Mouse (Mus musculus): ENCODE data around the gene Lrrc49.

Gene Lrrc49

DNA sequence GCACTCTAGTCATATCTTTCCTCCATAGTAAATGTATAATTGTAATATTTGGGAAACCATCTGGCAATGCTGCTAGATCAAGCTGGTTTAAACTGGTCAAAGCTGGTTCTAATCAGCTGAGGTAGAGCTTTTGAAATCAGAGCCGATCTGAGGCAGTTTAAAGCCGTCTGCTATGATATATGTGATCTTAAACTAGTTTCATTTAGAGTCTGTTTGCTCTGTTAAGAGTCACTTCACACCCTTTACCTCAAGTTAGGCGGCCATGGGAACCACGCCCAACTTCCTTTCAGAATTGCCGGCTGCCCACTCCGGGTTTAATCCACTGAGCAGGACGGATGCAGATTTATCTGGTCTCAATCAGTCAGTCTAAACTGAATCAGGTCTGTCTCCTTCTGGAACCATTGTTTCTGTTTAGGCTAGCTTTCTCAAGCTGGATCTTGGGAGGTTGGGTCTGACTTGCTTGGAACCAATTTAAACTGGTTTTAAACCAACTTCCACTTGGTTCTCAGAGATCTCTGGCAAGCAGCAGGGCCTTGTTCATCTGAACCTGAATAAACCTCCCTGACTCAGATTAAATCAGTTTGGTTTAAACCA, 144.4 kb downstream of the Lrrc49 start:
- DNase-seq (ENCODE audit: low spot score in 2 of 2) = no peak

DNA sequence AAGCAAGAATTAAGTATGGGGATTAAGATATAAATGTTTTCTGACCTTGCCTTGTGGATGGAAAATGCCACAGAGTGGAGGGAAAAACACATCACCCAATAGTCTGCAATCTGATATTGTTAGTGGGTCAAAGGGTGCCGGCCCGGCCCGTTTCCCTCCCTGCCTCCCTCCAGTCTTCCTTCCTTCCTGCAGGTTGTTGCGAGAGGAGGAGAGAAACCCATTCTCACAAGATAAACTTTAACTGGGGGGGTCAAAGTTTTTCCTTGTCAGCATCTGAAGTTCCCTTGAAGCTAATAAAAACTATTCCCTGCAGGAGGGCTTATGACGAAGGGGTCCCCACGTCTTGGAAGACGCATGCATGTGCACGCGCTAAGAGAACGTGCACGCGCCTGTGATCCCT, 157.6 kb downstream of the Lrrc49 start:
- DNase-seq (ENCODE audit: low spot score in 2 of 2) = no peak

DNA sequence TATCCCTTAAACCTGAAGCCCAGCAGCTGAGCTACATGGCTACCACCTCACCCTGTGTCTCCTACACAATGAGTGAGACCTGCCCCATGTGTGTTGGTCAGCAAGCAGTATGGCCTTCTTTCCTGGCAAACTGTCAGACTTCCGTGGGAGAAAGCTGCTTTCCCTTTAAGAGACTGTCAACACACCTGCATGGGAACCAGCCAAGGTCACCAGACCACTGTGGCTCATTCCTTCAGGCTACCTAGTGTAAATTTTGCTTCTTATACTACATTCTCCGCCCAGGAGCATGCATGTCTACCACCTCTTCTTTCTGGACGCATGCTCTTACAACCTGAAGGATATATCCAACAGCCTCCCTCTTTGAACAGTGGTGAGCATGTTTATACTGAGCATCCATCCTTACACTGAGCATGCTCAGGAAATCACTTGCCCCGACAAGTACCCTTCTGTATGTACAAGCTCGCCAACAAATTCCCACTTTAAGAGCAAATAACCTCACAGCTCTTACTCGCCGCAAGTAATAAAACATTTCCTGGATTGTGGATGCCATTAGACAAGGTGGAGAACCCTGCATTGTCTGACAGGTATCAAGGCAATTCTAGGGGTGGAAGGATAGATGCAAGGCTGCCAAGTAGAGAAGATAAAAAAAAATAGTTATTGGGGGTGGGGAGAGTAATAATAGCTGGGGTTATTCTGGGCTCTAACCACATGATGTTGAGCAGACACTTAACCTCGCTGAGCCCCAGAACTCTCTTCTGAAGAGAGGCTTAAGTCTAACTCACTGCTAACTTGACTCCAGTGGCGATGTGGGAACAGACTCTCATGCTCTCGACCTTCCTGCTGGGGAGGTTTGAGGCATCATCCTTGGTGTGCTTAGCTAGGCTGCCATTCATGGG, 158.4 kb downstream of the Lrrc49 start:
- no peak for DNase-seq (ENCODE audit: low spot score in 2 of 2)

DNA sequence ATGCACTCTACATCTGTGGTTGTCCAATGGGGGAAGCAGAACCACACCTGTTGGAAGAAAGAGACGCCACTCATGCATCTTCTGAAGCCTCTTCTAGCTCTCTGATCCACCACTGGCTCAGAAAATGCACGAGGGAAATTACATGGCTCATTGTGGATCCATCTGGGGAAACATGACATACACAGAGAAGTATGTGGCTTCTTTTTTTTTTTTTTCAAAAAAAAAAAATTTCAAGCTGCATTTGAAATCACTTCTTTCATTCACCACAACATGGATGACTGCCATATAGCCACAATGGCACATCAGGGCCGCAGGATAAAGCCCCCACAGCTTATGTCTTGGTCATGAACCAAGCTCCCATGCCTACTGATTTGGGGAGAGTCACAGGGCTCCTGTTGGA, 159.7 kb downstream of the Lrrc49 start:
- no peak for DNase-seq (ENCODE audit: low spot score in 2 of 2)

DNA sequence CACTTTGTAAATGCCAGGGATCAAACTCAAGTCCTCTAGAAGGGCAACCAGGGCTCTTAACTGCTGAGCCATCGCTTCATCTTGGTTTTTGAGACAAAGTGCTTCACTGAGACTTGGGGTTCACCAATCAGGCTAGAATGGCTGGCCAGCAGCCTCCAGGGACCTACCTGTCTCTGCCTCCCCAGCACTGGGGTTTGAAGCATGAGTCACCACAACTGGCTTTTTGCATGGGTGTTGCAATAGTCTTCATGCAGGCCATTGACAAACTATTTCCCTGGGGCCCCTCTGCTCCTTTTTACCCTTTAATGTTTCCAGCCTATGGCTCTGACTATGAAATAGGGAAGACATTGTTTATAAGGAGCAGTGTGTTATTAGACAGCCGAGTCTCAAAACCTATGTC, 160.1 kb downstream of the Lrrc49 start:
- DNase-seq (ENCODE audit: low spot score in 2 of 2) = no peak

DNA sequence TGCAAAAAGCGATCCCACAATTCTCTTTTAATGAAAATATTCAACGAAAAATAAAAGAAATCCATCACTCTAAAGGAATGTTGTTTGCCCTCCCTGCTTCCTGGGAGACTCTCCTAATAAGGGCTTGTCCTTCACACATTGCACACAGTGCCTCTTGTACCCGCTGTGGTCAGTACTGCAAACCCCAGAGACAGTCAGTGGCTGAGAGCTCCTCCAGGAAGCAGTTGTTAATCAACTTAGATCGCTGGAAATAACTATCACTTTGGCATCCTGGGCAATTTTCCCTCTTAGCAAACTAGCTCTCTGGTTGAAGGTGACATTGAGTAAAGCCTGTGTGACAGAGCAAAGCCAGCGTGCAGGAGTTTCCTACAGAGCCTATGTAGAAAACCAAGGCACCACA, 160.9 kb downstream of the Lrrc49 start:
- DNase-seq (ENCODE audit: low spot score in 2 of 2) = no peak

DNA sequence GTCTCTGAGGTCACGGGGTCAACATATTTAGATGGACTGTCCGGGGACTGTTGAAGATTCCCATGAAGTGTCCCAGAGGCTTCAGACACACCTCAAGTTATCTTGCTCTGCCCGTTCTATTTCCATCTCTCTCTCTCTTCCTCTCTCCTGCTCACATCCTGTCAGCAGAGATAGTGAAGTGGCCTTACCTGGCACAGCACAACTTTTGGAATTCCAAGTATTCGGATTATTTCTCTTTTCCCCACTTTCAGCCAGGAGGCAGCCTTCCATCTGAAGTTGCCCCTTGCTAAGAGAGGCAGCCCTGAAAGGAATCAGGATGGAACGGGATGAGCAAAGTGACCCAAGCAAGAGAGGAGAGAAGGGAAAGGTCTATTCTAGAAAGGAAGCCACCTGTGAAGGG, 161.8 kb downstream of the Lrrc49 start:
- no peak for DNase-seq (ENCODE audit: low spot score in 2 of 2)

DNA sequence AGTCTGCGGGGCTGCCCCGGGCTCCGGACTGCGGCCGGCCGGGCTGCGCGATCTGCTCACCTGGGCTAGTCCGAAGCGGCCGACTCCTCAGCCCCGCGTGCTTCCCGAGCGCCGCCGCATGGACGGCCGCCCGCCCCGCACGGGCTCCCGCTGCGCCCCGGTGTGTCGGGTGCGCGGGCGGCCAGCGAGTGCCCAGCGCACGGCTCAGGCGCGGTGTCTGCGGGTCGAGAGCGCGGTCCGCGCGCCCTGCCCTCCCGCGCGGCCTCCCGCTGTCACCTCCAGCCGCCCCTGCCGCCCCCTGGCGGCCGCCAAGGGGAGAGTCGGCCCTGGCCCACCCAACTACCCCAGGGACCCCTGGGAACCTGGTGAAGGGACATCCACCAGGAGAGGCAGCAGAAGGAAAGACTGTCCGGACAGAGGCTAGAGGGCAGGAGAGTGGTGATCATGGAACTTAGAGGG, 166.1 kb downstream of the Lrrc49 start, which contains the start of gene Thsd4:
Gene Thsd4, minus strand, starts transcription at position 241 of the 459 bp plus-strand sequence.
- peak; percentile 49 to 53 for DNase-seq (ENCODE audit: low spot score in 2 of 2)

DNA sequence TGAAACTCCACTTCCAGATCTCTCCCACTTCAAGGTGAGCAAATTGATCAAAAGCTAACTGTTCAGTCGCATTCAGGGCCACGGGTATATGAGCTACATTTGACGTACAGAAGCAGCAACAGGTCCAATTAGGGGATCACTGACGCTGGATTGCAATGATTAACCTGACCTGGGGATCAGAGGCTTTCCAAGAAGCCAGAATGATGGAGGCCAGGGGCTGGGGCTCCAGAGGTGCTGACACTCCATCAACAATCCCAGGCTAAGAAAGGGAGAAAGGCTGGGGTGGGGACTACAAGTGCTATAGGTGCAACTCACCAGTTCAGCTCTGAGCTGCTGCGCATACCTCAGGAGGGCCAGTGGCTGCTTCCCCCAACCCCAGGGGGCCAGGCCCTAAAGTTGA, 166.8 kb downstream of the Lrrc49 start:
- no peak for DNase-seq (ENCODE audit: low spot score in 2 of 2)

DNA sequence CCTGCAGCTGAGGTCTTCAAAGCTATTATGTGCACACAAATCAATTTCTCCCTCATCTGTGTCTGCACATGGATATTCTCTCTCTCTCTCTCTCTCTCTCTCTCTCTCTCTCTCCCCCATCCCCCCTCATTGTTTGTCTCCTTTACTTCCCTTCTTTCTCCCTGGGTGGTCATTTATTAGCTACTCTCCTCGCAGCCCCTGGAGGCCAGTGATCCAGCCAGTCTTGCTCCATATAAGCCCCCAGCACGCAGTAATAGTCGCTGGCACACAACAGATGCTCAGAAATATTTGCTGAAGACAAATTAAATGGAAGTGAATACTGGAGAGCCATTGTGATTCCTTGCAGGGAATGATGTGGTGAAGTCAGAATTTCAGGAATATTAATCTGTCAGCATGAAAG, 168.4 kb downstream of the Lrrc49 start:
- DNase-seq (ENCODE audit: low spot score in 2 of 2) = no peak
